Mouse (Mus musculus): ENCODE data around the gene Tmem120b. TPM values are rescaled to one million over a fixed set of nuclear protein-coding genes. Genes with fewer than 3 reads are reported as not detected.

Gene Tmem120b
- polyA plus RNA-seq, 1 experiment from 2014 or later = 10.4 TPM

DNA sequence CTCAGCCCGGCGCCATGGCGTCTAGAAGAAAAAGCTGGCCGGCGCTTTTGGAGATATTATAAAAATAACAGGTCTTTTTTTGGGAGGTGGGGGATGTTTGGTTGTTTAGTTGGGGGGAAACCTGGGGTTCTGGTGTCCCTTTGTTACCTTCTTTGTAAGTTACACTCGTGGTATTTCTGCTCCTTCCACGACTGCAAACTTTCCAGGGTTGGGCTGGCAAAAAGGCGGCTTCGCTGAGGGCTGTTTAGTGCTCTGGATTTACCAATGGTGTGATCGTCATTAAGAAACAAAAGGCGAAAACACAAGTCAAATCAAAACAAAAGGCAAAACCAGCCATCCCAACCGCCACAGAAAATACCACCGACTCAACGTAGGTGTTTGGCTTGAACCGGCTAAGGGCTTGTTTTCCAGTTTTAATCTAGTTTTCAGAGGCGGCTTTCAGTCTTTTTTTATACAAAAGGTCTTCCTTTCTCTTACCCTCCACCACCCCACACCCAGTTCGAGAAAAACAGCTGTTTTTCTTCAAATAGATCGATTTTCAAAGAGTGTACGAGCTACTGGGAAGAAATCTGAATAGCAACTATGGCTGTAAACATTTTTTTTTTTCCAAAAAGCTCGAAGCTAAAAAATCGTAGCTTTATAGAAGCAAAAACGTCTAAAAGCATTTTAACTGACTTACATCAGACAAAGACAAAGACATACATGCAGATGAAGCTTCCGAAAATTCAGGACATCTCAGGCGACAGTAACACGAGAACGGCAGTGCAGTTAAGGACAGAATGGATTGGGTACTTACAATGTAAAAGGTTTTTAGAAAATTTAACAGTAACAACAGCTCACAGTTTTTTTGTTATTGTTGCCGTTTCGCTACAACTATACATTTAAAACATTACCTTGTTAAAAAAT is 71.8 kb downstream of the Tmem120b start:
- peak overlapping the region; percentile 100 for H3K27ac ChIP-seq (ENCODE audit: low read length)
- no peak for ATAC-seq
- no peaks in the 10 kb centered on the region for H3K9me3 ChIP-seq (ENCODE audit: control insufficient read depth, low read length)
- no peaks in the 10 kb centered on the region for H3K27me3 ChIP-seq (replicated peaks; ENCODE audit: control insufficient read depth, insufficient read depth, low read length)
- WGBS = under 1% methylated on average over 28 of the region's 28 CpGs
- peak overlapping the region; percentile 96 for H3K4me2 ChIP-seq (ENCODE audit: low read depth, low read length)
- no peaks in the 10 kb centered on the region for H3K36me3 ChIP-seq (ENCODE audit: control insufficient read depth, insufficient read depth, low read length)
- peaks cover 40% of the 10 kb centered on the region for H3K4me1 ChIP-seq (ENCODE audit: control insufficient read depth, insufficient read depth, low read length)
- H3K4me3 ChIP-seq (ENCODE audit: low read length) = peak overlapping the region; percentile 62
- peak overlapping the region; percentile 97 for H3K9ac ChIP-seq (ENCODE audit: low read depth, low read length)

GRCm38 (mm10) chr5:123140694-123141554 is 72.7 kb downstream of the Tmem120b start:
- H3K4me3 ChIP-seq (ENCODE audit: low read length) = peak overlapping the region; percentile 88
- H3K27me3 ChIP-seq (replicated peaks; ENCODE audit: control insufficient read depth, insufficient read depth, low read length) = no peaks in the 10 kb centered on the region
- peak overlapping the region; percentile 99 for H3K9ac ChIP-seq (ENCODE audit: low read depth, low read length)
- H3K36me3 ChIP-seq (ENCODE audit: control insufficient read depth, insufficient read depth, low read length) = no peaks in the 10 kb centered on the region
- H3K4me2 ChIP-seq (ENCODE audit: low read depth, low read length) = peak overlapping the region; percentile 92
- H3K9me3 ChIP-seq (ENCODE audit: control insufficient read depth, low read length) = no peaks in the 10 kb centered on the region
- peak overlapping the region; percentile 98 for H3K27ac ChIP-seq (ENCODE audit: low read length)
- H3K4me1 ChIP-seq (ENCODE audit: control insufficient read depth, insufficient read depth, low read length) = peaks cover 40% of the 10 kb centered on the region
- WGBS = 0% methylated on average over 31 of the region's 31 CpGs
- ATAC-seq = peak; percentile 36

DNA sequence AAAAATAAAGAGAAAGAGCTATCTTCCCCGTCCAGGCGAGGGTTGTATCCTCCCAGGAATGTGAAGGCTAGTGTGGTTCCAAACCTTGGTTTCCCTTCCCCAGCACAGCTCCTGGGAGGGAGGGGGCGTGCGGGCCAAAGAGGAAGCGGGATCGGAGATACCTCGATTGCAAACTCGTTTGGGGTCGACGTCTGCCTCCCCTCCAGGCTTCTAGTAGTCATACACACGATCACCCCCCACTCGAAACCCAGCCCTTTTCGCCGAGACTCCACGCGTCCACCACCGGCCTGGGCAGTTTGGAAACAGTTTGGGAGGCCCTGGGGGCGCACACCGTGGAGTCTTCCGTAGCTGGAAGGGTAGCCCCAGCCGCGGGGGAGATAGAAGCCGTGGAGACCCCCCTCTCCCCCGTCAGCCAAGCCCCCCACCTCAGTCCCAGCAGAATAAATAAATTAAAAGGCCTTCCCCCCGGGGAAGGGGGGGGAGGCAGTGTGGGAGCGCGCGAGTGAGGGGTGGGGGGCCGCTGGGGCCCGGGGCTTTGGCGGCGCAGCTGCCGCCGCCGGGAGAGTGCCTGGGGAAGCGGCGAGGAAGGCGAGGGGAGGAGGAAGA is 73.4 kb downstream of the Tmem120b start:
- no peaks in the 10 kb centered on the region for H3K9me3 ChIP-seq (ENCODE audit: control insufficient read depth, low read length)
- H3K4me2 ChIP-seq (ENCODE audit: low read depth, low read length) = peak overlapping the region; percentile 92
- peak overlapping the region; percentile 88 for H3K4me3 ChIP-seq (ENCODE audit: low read length)
- ATAC-seq = no peak
- peak overlapping the region; percentile 99 for H3K9ac ChIP-seq (ENCODE audit: low read depth, low read length)
- H3K27ac ChIP-seq (ENCODE audit: low read length) = peak overlapping the region; percentile 98
- H3K4me1 ChIP-seq (ENCODE audit: control insufficient read depth, insufficient read depth, low read length) = peaks cover 37% of the 10 kb centered on the region
- WGBS = under 1% methylated on average over 32 of the region's 38 CpGs
- no peaks in the 10 kb centered on the region for H3K27me3 ChIP-seq (replicated peaks; ENCODE audit: control insufficient read depth, insufficient read depth, low read length)
- H3K36me3 ChIP-seq (ENCODE audit: control insufficient read depth, insufficient read depth, low read length) = no peaks in the 10 kb centered on the region

- no peaks in the 10 kb centered on the region for H3K27me3 ChIP-seq (replicated peaks; ENCODE audit: control insufficient read depth, insufficient read depth, low read length)
- H3K4me3 ChIP-seq (ENCODE audit: low read length) = peak within 1 kb of the TSS; percentile 88
- peak within 1 kb of the TSS; percentile 98 for H3K27ac ChIP-seq (ENCODE audit: low read length)
- WGBS = under 1% methylated on average over 94 of the region's 103 CpGs
- H3K9me3 ChIP-seq (ENCODE audit: control insufficient read depth, low read length) = no peaks in the 10 kb centered on the region
- ATAC-seq = no peak
- H3K4me1 ChIP-seq (ENCODE audit: control insufficient read depth, insufficient read depth, low read length) = peaks cover 29% of the 10 kb centered on the region
- peaks cover 2% of the 10 kb centered on the region; the same call in 1 of the 2 replicates for H3K36me3 ChIP-seq (ENCODE audit: control insufficient read depth, insufficient read depth, low read length)
- peak within 1 kb of the TSS; percentile 99 for H3K9ac ChIP-seq (ENCODE audit: low read depth, low read length)
- peak within 1 kb of the TSS; percentile 92 for H3K4me2 ChIP-seq (ENCODE audit: low read depth, low read length)
Observed at GRCm38 (mm10) chr5:123142161-123143157, 74.2 kb downstream of the Tmem120b start, which contains the start of gene Setd1b. Gene Setd1b, plus strand, starts transcription at chr5:123142193.

GRCm38 (mm10) chr5:123143251-123143970 is 75.2 kb downstream of the Tmem120b start:
- no peak for ATAC-seq
- peak overlapping the region; percentile 99 for H3K9ac ChIP-seq (ENCODE audit: low read depth, low read length)
- peak overlapping the region; percentile 98 for H3K27ac ChIP-seq (ENCODE audit: low read length)
- peak overlapping the region; percentile 92 for H3K4me2 ChIP-seq (ENCODE audit: low read depth, low read length)
- H3K4me3 ChIP-seq (ENCODE audit: low read length) = peak overlapping the region; percentile 88
- H3K36me3 ChIP-seq (ENCODE audit: control insufficient read depth, insufficient read depth, low read length) = peaks cover 11% of the 10 kb centered on the region
- H3K27me3 ChIP-seq (replicated peaks; ENCODE audit: control insufficient read depth, insufficient read depth, low read length) = no peaks in the 10 kb centered on the region
- peaks cover 21% of the 10 kb centered on the region for H3K4me1 ChIP-seq (ENCODE audit: control insufficient read depth, insufficient read depth, low read length)
- H3K9me3 ChIP-seq (ENCODE audit: control insufficient read depth, low read length) = no peaks in the 10 kb centered on the region
- 1% methylated on average over 22 of the region's 24 CpGs for WGBS

DNA sequence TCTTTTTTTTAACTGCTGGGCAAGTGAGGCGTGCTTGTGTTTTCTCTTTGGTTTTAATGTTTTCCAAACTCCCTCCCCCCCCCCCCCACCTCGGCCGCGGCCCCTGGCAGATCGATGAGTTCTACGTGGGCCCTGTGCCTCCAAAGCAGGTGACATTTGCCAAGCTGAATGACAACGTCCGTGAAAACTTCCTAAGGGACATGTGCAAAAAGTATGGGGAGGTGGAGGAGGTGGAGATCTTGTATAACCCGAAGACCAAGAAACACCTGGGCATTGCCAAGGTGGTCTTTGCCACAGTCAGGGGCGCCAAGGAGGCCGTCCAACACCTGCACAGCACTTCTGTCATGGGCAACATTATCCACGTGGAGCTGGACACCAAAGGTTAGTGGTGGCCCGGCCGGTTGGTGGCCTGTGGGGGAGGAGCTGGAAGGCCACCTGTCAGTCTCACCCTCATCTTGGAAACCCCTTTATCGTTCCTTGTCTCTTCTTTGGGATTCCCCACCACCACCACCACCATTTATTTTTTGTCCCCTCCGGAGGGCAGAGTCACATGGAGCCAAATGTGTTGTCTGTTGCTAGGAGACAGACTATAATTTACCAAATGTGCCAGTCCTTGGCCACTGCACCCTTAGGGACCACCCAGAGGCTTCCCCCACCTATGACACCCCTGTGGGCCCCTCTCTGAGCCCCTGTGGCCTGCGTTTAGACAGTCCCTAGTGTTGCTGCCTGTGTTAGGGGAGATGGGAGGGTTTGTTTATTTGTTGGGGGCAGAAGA is 75.9 kb downstream of the Tmem120b start:
- H3K27ac ChIP-seq (ENCODE audit: low read length) = peak overlapping the region; percentile 98; the same call in 1 of the 2 replicates

DNA sequence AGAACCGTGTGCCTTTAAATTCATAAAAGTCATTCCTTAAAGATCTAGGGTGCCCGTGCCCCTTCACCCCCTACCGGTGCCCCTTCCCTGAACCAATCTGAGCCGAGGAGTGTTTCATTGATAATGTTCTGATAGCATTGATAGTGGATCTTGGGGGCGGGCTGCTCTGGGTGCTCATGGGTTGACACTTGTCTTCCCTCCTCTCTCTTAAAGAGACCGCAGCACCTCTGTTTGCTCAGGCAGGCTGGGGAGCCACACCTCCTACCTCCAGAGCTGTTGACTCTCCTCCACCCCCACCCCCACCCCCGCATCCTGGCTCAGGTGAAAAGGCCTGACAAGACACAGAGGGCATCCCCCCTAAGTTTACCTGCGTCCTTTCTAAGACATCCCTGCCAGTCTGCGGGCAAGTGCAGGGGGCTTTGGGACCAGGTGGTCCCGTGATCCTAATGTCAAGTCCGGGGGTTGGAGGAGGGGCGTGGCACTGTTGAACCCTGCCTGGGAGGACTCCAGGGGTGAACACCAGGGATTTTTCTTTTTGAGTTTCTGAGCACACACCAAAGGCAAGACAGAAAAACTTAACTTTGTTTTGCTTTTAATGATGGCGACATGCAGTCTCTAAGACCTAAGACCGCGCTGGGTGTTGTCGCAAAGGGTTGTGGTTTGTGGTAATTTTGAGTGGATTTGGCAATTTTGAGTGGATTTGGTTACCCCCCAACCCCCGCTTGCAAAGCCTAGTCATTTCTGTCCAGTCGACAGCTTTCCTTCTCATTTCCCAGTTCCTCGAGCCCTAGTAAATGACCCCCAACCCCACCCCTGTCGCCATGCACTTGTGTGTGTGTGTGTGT is 76.8 kb downstream of the Tmem120b start:
- Histone ChIP-seq H3K9me3 (ENCODE audit: control insufficient read depth, low read length) (no peaks in the 10 kb centered on the region), H3K9ac (ENCODE audit: low read depth, low read length) (peak overlapping the region; percentile 99), H3K4me3 (ENCODE audit: low read length) (peak overlapping the region; percentile 88), H3K4me2 (ENCODE audit: low read depth, low read length) (peak overlapping the region; percentile 92), H3K4me1 (ENCODE audit: control insufficient read depth, insufficient read depth, low read length) (peaks cover 30% of the 10 kb centered on the region), H3K27ac (ENCODE audit: low read length) (no peak overlapping the region), H3K27me3 (replicated peaks; ENCODE audit: control insufficient read depth, insufficient read depth, low read length) (no peaks in the 10 kb centered on the region), H3K36me3 (ENCODE audit: control insufficient read depth, insufficient read depth, low read length) (peaks cover 13% of the 10 kb centered on the region)
- WGBS = 31% methylated on average over 20 of the region's 20 CpGs
- no peak for ATAC-seq

More for the DNA sequence above, 75.9 kb downstream of the Tmem120b start:
- WGBS = 4% methylated on average over 17 of the region's 17 CpGs
- no peak for ATAC-seq
- H3K36me3 ChIP-seq (ENCODE audit: control insufficient read depth, insufficient read depth, low read length) = peaks cover 13% of the 10 kb centered on the region
- peaks cover 24% of the 10 kb centered on the region for H3K4me1 ChIP-seq (ENCODE audit: control insufficient read depth, insufficient read depth, low read length)
- peak overlapping the region; percentile 88 for H3K4me3 ChIP-seq (ENCODE audit: low read length)
- H3K4me2 ChIP-seq (ENCODE audit: low read depth, low read length) = peak overlapping the region; percentile 92
- H3K9me3 ChIP-seq (ENCODE audit: control insufficient read depth, low read length) = no peaks in the 10 kb centered on the region
- H3K27me3 ChIP-seq (replicated peaks; ENCODE audit: control insufficient read depth, insufficient read depth, low read length) = no peaks in the 10 kb centered on the region
- H3K9ac ChIP-seq (ENCODE audit: low read depth, low read length) = peak overlapping the region; percentile 99
